Mouse (Mus musculus): Measurements from ENCODE around the gene Tnni2.

Gene Tnni2

GRCm38 (mm10) chr7:142487341-142487859 lies 45.8 kb downstream of the Tnni2 start:
- peak; percentile 62 for DNase-seq

GRCm38 (mm10) chr7:142488053-142488452 lies 46.4 kb downstream of the Tnni2 start:
- DNase-seq: no peak

- DNase-seq: no peak
Observed at GRCm38 (mm10) chr7:142493535-142493934, 51.9 kb downstream of the Tnni2 start.
